ENCODE assay signal across 8 mouse cellular contexts in the genomic region with DNA sequence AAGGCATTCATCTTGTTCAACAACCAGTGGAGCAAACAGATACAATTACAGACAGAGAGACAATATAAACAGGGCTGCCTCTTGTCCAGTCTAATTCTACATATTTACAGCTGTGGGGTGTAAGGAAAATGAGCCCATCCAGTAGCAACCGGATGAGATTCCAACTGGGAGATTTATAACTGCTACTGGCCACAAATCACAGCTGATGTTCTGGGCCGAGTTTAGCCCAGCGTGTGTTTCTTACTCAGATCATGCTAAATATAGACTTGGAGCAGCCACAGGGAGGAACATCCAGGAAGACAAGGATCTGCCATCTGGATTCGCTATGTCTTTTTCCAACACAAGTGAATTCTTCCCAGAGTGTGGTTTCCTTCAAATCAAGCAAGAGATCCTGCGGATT. TPM values are rescaled to one million over a fixed set of nuclear protein-coding genes. Genes with fewer than 3 reads are reported as not detected.
DNase-seq lines count a peak whose midpoint lies in the region; ATAC-seq lines count a peak whose summit lies in the region.

No protein-coding gene starts in this region.

- H3K27ac ChIP-seq in neural tube, embryonic 15.5 days (replicated peaks): no peak overlapping the region
- H3K27ac ChIP-seq in hindbrain, embryonic 12.5 days: no peak overlapping the region

- H3K4me2 ChIP-seq in neural tube, embryonic 15.5 days: no peak overlapping the region
- no peak overlapping the region for H3K4me2 ChIP-seq in hindbrain, embryonic 12.5 days (replicated peaks)

- H3K36me3 ChIP-seq in neural tube, embryonic 15.5 days: no peaks in the 10 kb centered on the region
- H3K36me3 ChIP-seq in hindbrain, embryonic 12.5 days: no peaks in the 10 kb centered on the region

- 34% methylated on average over 5 of the region's 5 CpGs for WGBS in neural tube, embryonic 15.5 days
- WGBS in hindbrain, embryonic 12.5 days: 76% methylated on average over 5 of the region's 5 CpGs

- peaks cover 6% of the 10 kb centered on the region; the same call in 1 of the 2 replicates for H3K4me1 ChIP-seq in neural tube, embryonic 15.5 days
- no peaks in the 10 kb centered on the region for H3K4me1 ChIP-seq in hindbrain, embryonic 12.5 days

- H3K9ac ChIP-seq in neural tube, embryonic 15.5 days (replicated peaks): no peak overlapping the region
- H3K9ac ChIP-seq in hindbrain, embryonic 12.5 days: no peak overlapping the region

- peak; percentile 57 to 78 for DNase-seq in adrenal gland, adult (ENCODE audit: inconsistent age in 2 of 2, low spot score in 1 of 2)
- no peak for DNase-seq in adrenal gland, postnatal 4 days (ENCODE audit: low spot score in 2 of 2)
- no peak for DNase-seq in neural tube, embryonic 10.5 days (ENCODE audit: extremely low spot score, low spot score)
- peak; percentile 51 to 57 for DNase-seq in left cerebral cortex, adult 18-20 months (ENCODE audit: low spot score in 2 of 2)
- DNase-seq in yolk sac, embryonic 10.5 days (ENCODE audit: low spot score): peak; percentile 6

- H3K4me3 ChIP-seq in neural tube, embryonic 15.5 days (replicated peaks): no peak overlapping the region
- no peak overlapping the region for H3K4me3 ChIP-seq in hindbrain, embryonic 12.5 days

- peak; percentile 25; the same call in 1 of the 2 replicates for ATAC-seq in neural tube, embryonic 15.5 days (ENCODE audit: low FRiP score)
- no peak for ATAC-seq in activated CD4-positive, CD25-positive, alpha-beta regulatory T cell, adult 4 months
- no peak for ATAC-seq in hindbrain, embryonic 12.5 days (ENCODE audit: low FRiP score)

- no peaks in the 10 kb centered on the region for H3K27me3 ChIP-seq in neural tube, embryonic 15.5 days (replicated peaks)
- no peaks in the 10 kb centered on the region for H3K27me3 ChIP-seq in hindbrain, embryonic 12.5 days

- no peaks in the 10 kb centered on the region for H3K9me3 ChIP-seq in neural tube, embryonic 15.5 days (replicated peaks)
- H3K9me3 ChIP-seq in hindbrain, embryonic 12.5 days (replicated peaks): no peaks in the 10 kb centered on the region

RNA-seq across cellular contexts. Expression of gene Nxnl2, which starts 27.4 kb away (rescaled TPM):
- 1 to 10 TPM; 1.2 to 1.4 TPM for total RNA-seq in adrenal gland, postnatal 4 days (2021)
- 3.4 and 4.8 TPM in 2 replicates for polyA plus RNA-seq in neural tube, embryonic 15.5 days (2015; fragmentation: Nextera tagmentation; extraction: Ambion mirVana)
- under 1 TPM in 1 of 2 experiments, not detected in 1; 0.26 TPM for total RNA-seq in left cerebral cortex, adult 18-20 months (2021)
- under 1 TPM; 0.34 to 0.42 TPM for polyA plus RNA-seq in activated CD4-positive, CD25-positive, alpha-beta regulatory T cell, adult 4 months (2017; shearing (Covaris generic))
- 2.0 and 2.5 TPM in 2 replicates for polyA plus RNA-seq in hindbrain, embryonic 12.5 days (2016; fragmentation: Nextera tagmentation; extraction: Ambion mirVana)

Comparison
In these comparisons a context has a peak if more than half of its experiments do, and no peak if none do; other contexts are left out.
1. DNase-seq: peak in adrenal gland, adult (2 of 2), left cerebral cortex, adult 18-20 months (2 of 2) and yolk sac, embryonic 10.5 days (single experiment); none in adrenal gland, postnatal 4 days (0 of 2) and neural tube, embryonic 10.5 days (single experiment).